Mouse (Mus musculus) lung, postnatal 0 days (tissue): ENCODE results near the gene Ptpru. TPM values are rescaled to one million over a fixed set of nuclear protein-coding genes. Genes with fewer than 3 reads are reported as not detected.
A peak's percentile ranks its signal among the peaks of the same experiment; 100 is the strongest.

ENCODE experiments used
- ATAC-seq: fragments of 200-750 bp; cut with Nextera tagmentation; 2 replicates; pipeline ENCODE4 v1.8.0; 2017; ENCODE audit warnings: moderate library complexity
- DNase-seq: peaks from one replicate; pipeline ENCODE4 v3.0.0-alpha.2; 2016; ENCODE audit warnings: low spot score
- H3K27ac ChIP-seq: fragments of 300-500 bp; sonication (generic); 2 replicates; pipeline ENCODE4 v1.5.1; 2014; ENCODE audit warnings: antibody characterized with exemption, mild to moderate bottlenecking, low read length, mixed read lengths
- H3K27me3 ChIP-seq: fragments of 300-500 bp; sonication (generic); replicated peaks from 2 replicates; pipeline ENCODE4 v1.6.1; 2014; ENCODE audit warnings: low read length, mixed read lengths; ENCODE audit not compliant: insufficient read depth
- H3K36me3 ChIP-seq: fragments of 300-500 bp; sonication (generic); 2 replicates; pipeline ENCODE4 v1.6.1; 2014; ENCODE audit warnings: low read length, mixed read lengths; ENCODE audit not compliant: insufficient read depth
- H3K4me1 ChIP-seq: fragments of 300-500 bp; sonication (generic); 2 replicates; pipeline ENCODE4 v1.6.1; 2014; ENCODE audit warnings: antibody characterized with exemption, low read depth, low read length, mixed read lengths; ENCODE audit not compliant: insufficient read depth
- H3K4me2 ChIP-seq: fragments of 300-500 bp; sonication (generic); replicated peaks from 2 replicates; pipeline ENCODE4 v1.6.1; 2014; ENCODE audit warnings: low read depth, mild to moderate bottlenecking, low read length, moderate library complexity, mixed read lengths
- H3K4me3 ChIP-seq: fragments of 300-500 bp; sonication (generic); 2 replicates; pipeline ENCODE4 v1.5.1; 2014; ENCODE audit warnings: low read depth, low read length
- H3K9ac ChIP-seq: fragments of 300-500 bp; sonication (generic); replicated peaks from 2 replicates; pipeline ENCODE4 v1.6.1; 2014; ENCODE audit warnings: low read depth, mild to moderate bottlenecking
- H3K9me3 ChIP-seq: fragments of 300-500 bp; sonication (generic); 2 replicates; pipeline ENCODE4 v1.6.1; 2016; ENCODE audit warnings: low read length, mixed read lengths
- CTCF ChIP-seq: IDR thresholded peaks from 2 replicates; pipeline ENCODE4 v1.5.1; 2016; ENCODE audit warnings: antibody characterized with exemption, mild to moderate bottlenecking
- EP300 ChIP-seq: IDR thresholded peaks from 2 replicates; pipeline ENCODE4 v1.6.1; 2016; ENCODE audit warnings: antibody characterized with exemption, mild to moderate bottlenecking, control low read depth
- WGBS: fragments of 180-500 bp; shearing (Covaris S2); extraction: QIAGEN DNeasy Blood & Tissue Kit; methylation state at CpG from one replicate; pipeline ENCODE4 v1.1.7; 2014; 5-methylcytosine and 5-hydroxymethylcytosine counted together
- polyA plus RNA-seq: library from polyadenylated mRNA; unstranded; fragments of >200 nt; fragmentation: Nextera tagmentation; extraction: Ambion mirVana; gene quantifications from 2 replicates; pipeline ENCODE4 v1.2.1, GENCODE M21; 2015

Gene Ptpru
- polyA plus RNA-seq, 1 experiment from 2014 or later: 8.5 TPM

GRCm38 (mm10) chr4:131875242-131875641, 37.2 kb upstream of the Ptpru start:
- peaks cover 12% of the 10 kb centered on the region; the same call in 1 of the 2 replicates for H3K4me1 ChIP-seq
- TF ChIP-seq EP300 (no peak), CTCF (no peak)
- 0 out of 2 replicates have a peak overlapping the region, but pooled peaks have one; percentile 100 for H3K9ac ChIP-seq
- no peaks in the 10 kb centered on the region for H3K27me3 ChIP-seq
- peak overlapping the region; percentile 100; the same call in 1 of the 2 replicates for H3K27ac ChIP-seq
- H3K4me2 ChIP-seq: peak overlapping the region; percentile 83
- ATAC-seq (no peak), DNase-seq (no peak)
- peak overlapping the region; percentile 100; the same call in 1 of the 2 replicates for H3K4me3 ChIP-seq
- H3K9me3 ChIP-seq: no peaks in the 10 kb centered on the region
- H3K36me3 ChIP-seq: no peaks in the 10 kb centered on the region
- WGBS: 24% methylated on average over 3 of the region's 3 CpGs

DNA sequence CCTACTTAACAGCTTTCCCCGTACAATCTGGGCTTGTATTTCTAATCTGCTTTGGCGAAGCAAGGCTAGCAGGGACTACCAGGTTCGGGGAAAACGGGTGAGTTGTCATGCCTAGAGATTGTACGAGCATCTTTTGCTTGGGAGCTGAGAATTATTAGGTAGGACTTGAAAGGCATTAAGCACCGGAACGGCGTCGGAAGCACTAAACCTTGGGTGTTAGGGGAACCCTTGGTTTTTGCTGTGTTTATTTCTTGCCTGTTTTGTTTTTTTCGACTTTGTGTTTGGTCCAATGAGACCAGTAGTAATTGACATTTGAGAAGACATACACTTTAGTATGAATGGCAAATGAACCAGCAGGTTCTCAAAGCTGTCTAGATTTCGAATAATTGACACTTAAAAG, 36.5 kb upstream of the Ptpru start:
- Histone ChIP-seq H3K36me3 (no peaks in the 10 kb centered on the region), H3K4me1 (peaks cover 8% of the 10 kb centered on the region; the same call in 1 of the 2 replicates), H3K9me3 (no peaks in the 10 kb centered on the region), H3K27me3 (no peaks in the 10 kb centered on the region), H3K4me2 (peak overlapping the region; percentile 83), H3K4me3 (peak overlapping the region; percentile 100), H3K27ac (peak overlapping the region; percentile 100), H3K9ac (peak overlapping the region; percentile 100)
- TF ChIP-seq CTCF: no peak
- no peak for TF ChIP-seq EP300
- DNase-seq: no peak
- ATAC-seq: no peak
- 2% methylated on average over 11 of the region's 11 CpGs for WGBS

DNA sequence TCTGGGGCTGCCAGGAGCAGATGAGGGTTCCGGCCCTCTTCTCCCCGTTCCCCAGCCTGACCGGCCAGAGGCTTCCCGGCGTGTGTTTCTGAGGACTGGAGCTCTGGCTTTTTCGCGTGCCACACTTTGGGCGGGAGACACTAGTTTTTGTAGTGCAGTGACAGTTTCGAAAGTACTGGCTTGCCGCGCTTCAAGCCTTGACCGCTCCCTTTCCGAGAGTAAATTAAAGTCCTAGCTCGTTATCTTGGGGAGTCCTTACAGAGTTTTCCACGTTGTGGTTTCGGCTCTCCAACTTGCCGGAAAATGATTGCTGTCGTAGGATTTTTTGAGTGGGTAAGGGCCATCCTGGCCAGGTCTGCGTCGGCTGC, 36.1 kb upstream of the Ptpru start:
- DNase-seq (peak; percentile 70), ATAC-seq (no peak; the same call in 1 of the 2 replicates)
- Histone ChIP-seq H3K36me3 (no peaks in the 10 kb centered on the region), H3K4me2 (peak overlapping the region; percentile 83), H3K4me3 (peak overlapping the region; percentile 100), H3K4me1 (peaks cover 6% of the 10 kb centered on the region; the same call in 1 of the 2 replicates), H3K9ac (peak overlapping the region; percentile 100), H3K27ac (peak overlapping the region; percentile 100), H3K9me3 (no peaks in the 10 kb centered on the region), H3K27me3 (no peaks in the 10 kb centered on the region)
- under 1% methylated on average over 20 of the region's 20 CpGs for WGBS
- TF ChIP-seq EP300 (no peak), CTCF (no peak)

DNA sequence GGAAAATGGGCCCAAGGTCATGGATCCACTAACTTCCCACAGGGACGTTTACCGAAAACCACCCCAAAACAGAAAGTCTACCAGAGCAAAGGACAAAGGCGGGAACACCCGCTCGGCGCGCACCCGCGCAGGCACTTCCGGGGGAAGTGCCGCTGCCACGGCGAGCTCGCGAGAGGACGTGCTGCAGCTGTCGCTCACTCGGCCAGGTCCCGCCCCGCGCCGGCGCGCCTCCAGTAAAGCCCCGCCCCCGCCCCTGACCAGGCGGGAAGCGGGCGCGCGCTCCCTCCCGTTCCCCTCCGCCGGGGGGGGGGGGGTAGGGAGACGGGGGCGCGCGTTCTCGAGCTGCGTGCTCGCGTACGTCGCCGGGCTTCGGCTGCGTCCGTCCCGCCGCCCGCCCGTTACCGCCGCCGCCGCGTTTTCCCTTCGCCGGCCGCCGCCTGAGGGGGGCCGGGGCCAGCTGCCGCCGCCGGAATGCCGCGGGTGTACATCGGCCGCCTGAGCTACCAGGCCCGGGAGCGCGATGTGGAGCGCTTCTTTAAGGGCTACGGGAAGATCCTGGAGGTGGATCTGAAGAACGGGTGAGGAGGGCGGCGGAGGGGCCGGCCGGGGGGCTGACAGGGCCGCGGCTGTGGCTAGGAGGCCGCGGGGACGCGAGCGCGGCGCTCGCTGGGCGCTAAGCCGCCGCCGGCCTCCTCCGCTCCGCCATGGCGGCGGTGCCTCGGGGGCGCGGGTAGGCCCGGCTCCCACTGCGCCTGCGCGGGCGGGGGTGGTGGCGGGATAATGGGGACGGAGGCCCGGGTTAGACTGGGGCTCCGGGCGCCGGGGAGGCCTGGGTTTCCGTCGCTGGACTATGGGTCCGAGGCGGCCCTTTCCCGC, 35.4 kb upstream of the Ptpru start, which contains the start of gene Srsf4:
Gene Srsf4, plus strand, starts transcription at position 325 of the 876 bp plus-strand sequence.
- peaks cover 6% of the 10 kb centered on the region; the same call in 1 of the 2 replicates for H3K4me1 ChIP-seq
- ATAC-seq (peak; percentile 97), DNase-seq (peak; percentile 98)
- H3K36me3 ChIP-seq: no peaks in the 10 kb centered on the region
- H3K4me2 ChIP-seq: peak within 1 kb of the TSS; percentile 83
- TF ChIP-seq EP300 (no peak; the same call in 1 of the 2 replicates), CTCF (no peak)
- H3K27ac ChIP-seq: peak within 1 kb of the TSS; percentile 100
- H3K9me3 ChIP-seq: no peaks in the 10 kb centered on the region
- peak within 1 kb of the TSS; percentile 100 for H3K4me3 ChIP-seq
- peak within 1 kb of the TSS; percentile 100 for H3K9ac ChIP-seq
- WGBS: under 1% methylated on average over 80 of the region's 116 CpGs
- H3K27me3 ChIP-seq: no peaks in the 10 kb centered on the region

GRCm38 (mm10) chr4:131872672-131873292, 34.7 kb upstream of the Ptpru start:
- DNase-seq: no peak

DNA sequence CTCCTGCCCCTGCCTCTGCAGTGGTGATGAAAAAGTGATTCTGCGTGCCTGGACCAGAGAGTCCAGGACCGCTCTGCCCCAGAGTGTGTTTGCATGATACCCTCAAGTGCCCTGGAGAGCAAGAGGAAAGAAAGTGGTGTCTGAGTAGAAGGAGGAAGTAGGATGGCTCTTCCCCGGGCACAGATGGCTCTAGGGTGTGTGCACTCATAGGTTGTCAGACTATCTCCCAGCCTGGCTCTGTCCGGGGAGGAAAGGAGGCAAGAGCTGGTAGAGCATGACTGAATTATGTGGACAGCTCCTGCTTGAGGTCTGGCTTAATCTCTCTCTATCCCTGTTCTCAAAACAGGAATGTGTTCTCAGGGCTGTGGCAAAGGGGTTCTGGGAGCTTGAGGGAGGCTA, 23.3 kb upstream of the Ptpru start:
- Histone ChIP-seq H3K9me3 (no peaks in the 10 kb centered on the region), H3K4me1 (no peaks in the 10 kb centered on the region), H3K4me3 (no peak overlapping the region), H3K27ac (peak overlapping the region; percentile 14; the same call in 1 of the 2 replicates), H3K9ac (no peak overlapping the region), H3K4me2 (no peak overlapping the region), H3K27me3 (no peaks in the 10 kb centered on the region), H3K36me3 (peaks cover 6% of the 10 kb centered on the region; the same call in 1 of the 2 replicates)
- no peak for ATAC-seq
- no peak for DNase-seq
- 59% methylated on average over 4 of the region's 4 CpGs for WGBS
- TF ChIP-seq CTCF (no peak), EP300 (no peak)

More at GRCm38 (mm10) chr4:131872672-131873292, 34.7 kb upstream of the Ptpru start:
- no peaks in the 10 kb centered on the region for H3K9me3 ChIP-seq
- H3K36me3 ChIP-seq: no peaks in the 10 kb centered on the region
- peaks cover 6% of the 10 kb centered on the region; the same call in 1 of the 2 replicates for H3K4me1 ChIP-seq
- H3K9ac ChIP-seq: peak overlapping the region; percentile 50
- peak overlapping the region; percentile 100 for H3K4me3 ChIP-seq
- 5% methylated on average over 11 of the region's 11 CpGs for WGBS
- ATAC-seq: no peak
- H3K27me3 ChIP-seq: no peaks in the 10 kb centered on the region
- peak overlapping the region; percentile 84 for H3K27ac ChIP-seq
- TF ChIP-seq EP300 (no peak; the same call in 1 of the 2 replicates), CTCF (peak; percentile 12; the same call in 1 of the 2 replicates)
- H3K4me2 ChIP-seq: peak overlapping the region; percentile 83
